ENCODE assay signal across 6 mouse cellular contexts in the genomic region with DNA sequence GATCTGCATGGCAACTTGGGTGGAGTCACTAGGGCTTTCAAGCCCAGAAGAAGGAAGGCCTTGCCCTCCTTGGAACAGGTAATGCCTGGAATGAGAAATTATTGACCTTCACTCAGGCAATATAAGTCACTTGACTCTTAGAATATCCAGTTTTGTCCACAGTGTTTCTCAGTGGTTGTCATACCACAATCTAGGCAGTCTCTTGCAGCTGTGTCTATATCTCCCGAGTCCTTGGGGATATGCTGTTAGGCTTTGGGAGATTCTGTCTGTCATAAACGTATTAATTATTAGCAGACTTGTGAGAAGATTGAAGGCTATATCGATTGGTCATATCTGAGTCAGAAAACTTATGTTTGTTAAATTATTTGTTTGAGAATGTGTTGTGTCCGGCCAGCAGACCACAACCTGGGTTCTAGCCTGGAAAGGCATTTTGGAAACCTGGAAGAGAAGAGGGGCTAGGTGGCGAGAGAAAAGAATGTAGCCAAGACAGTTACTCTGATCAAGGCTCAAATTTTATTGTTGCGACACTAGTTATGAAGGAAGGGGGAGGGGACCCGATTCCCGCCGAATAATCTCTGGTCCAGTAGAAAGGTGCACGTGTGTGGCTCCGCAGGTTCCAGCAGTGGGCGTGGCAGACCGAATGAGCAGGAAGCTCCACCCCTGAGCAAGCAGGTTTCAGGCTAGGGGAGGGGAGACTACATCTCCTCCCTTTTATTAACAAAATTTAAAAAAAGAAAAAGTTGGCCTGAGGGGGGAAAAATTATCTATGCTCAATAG. TPM values are rescaled to one million over a fixed set of nuclear protein-coding genes. Genes with fewer than 3 reads are reported as not detected.
"Had no signal": no experiment of that assay in that cellular context is flagged by ENCODE, and none has a peak within 500 bp of the region (broad histone marks: within the 10 kb centered on the region; RNA-seq: fewer than 3 reads in every experiment).

No protein-coding gene starts in this region.

RNA-seq across cellular contexts. Expression of a gene that starts 1.9 kb away (rescaled TPM):
- polyA plus RNA-seq: neural tube, embryonic 13.5 days; neural tube, embryonic 14.5 days; neural tube, embryonic 15.5 days; small intestine, adult 2 months; stomach, embryonic 14.5 days; testis, adult 2 months had no signal

RNA-seq across cellular contexts. Expression of a gene that starts 48.7 kb away (rescaled TPM):
- polyA plus RNA-seq: neural tube, embryonic 13.5 days; neural tube, embryonic 14.5 days; neural tube, embryonic 15.5 days; small intestine, adult 2 months; stomach, embryonic 14.5 days; testis, adult 2 months had no signal
